Mouse (Mus musculus): ENCODE data around the gene Numb. TPM values are rescaled to one million over a fixed set of nuclear protein-coding genes. Genes with fewer than 3 reads are reported as not detected.
A peak's percentile ranks its signal among the peaks of the same experiment; 100 is the strongest.

The Numb gene
- total RNA-seq, 1 experiment, result 17.2 TPM

GRCm38 (mm10) chr12:83760201-83760600, 161.5 kb downstream of the Numb start:
- H3K4me3 ChIP-seq (ENCODE audit: insufficient read depth in 1 of 2, low read depth in 1 of 2, low read length in 2 of 2, poor library complexity in 1 of 2, severe bottlenecking in 1 of 2), result no peak overlapping the region
- TF ChIP-seq HCFC1 (IDR thresholded peaks at IDR 0.05; ENCODE audit: borderline replicate concordance, insufficient read depth, low read length) (no peak), CHD2 (IDR thresholded peaks at IDR 0.05; ENCODE audit: low read depth, low read length) (no peak), MAFK (IDR thresholded peaks at IDR 0.05; ENCODE audit: insufficient read depth, low read depth, low read length) (no peak), ZC3H11A (IDR thresholded peaks at IDR 0.05; ENCODE audit: borderline replicate concordance, low read depth, low read length) (no peak), ZNF384 (IDR thresholded peaks at IDR 0.05; ENCODE audit: low read depth, low read length) (no peak)
- H3K4me1 ChIP-seq (ENCODE audit: control insufficient read depth in 2 of 2, insufficient read depth in 2 of 2, low read length in 2 of 2, poor library complexity in 1 of 2), result peaks cover 0 to 5% of the 10 kb centered on the region in 2 experiments; a peak in 3 of 4 replicates
- in situ Hi-C loops (cut with MboI; ENCODE audit: low sequenced_read_pairs in 2 of 2, unreplicated experiment in 2 of 2), result no loop called here
- H3K9me3 ChIP-seq (ENCODE audit: control insufficient read depth, insufficient read depth, low read depth, low read length), result no peaks in the 10 kb centered on the region
- no peak overlapping the region for H3K9ac ChIP-seq (ENCODE audit: insufficient read depth, low read depth, low read length, poor library complexity, severe bottlenecking)
- H3K36me3 ChIP-seq (ENCODE audit: control insufficient read depth, insufficient read depth, low read length, poor library complexity, severe bottlenecking), result no peaks in the 10 kb centered on the region
- no peak for DNase-seq (ENCODE audit: low read depth, low spot score)
- no peak overlapping the region for H3K27ac ChIP-seq (ENCODE audit: insufficient read depth, low read depth, low read length, poor library complexity, severe bottlenecking)

GRCm38 (mm10) chr12:83758735-83759134, 163.0 kb downstream of the Numb start:
- peaks cover 0 to 5% of the 10 kb centered on the region in 2 experiments; a peak in 3 of 4 replicates for H3K4me1 ChIP-seq (ENCODE audit: control insufficient read depth in 2 of 2, insufficient read depth in 2 of 2, low read length in 2 of 2, poor library complexity in 1 of 2)
- no peak overlapping the region; the same call in 1 of the 2 replicates for H3K9ac ChIP-seq (ENCODE audit: insufficient read depth, low read depth, low read length, poor library complexity, severe bottlenecking)
- H3K27ac ChIP-seq (ENCODE audit: insufficient read depth, low read depth, low read length, poor library complexity, severe bottlenecking), result no peak overlapping the region
- no peaks in the 10 kb centered on the region for H3K36me3 ChIP-seq (ENCODE audit: control insufficient read depth, insufficient read depth, low read length, poor library complexity, severe bottlenecking)
- in situ Hi-C loops (cut with MboI; ENCODE audit: low sequenced_read_pairs in 2 of 2, unreplicated experiment in 2 of 2), result no loop called here
- H3K4me3 ChIP-seq (ENCODE audit: insufficient read depth in 1 of 2, low read depth in 1 of 2, low read length in 2 of 2, poor library complexity in 1 of 2, severe bottlenecking in 1 of 2), result no peak overlapping the region; a peak in 1 of 4 replicates
- TF ChIP-seq MAFK (IDR thresholded peaks at IDR 0.05; ENCODE audit: insufficient read depth, low read depth, low read length), result no peak
- no peak for TF ChIP-seq ZNF384 (IDR thresholded peaks at IDR 0.05; ENCODE audit: low read depth, low read length)
- no peak for TF ChIP-seq HCFC1 (IDR thresholded peaks at IDR 0.05; ENCODE audit: borderline replicate concordance, insufficient read depth, low read length)
- no peak for TF ChIP-seq ZC3H11A (IDR thresholded peaks at IDR 0.05; ENCODE audit: borderline replicate concordance, low read depth, low read length)
- no peak for TF ChIP-seq CHD2 (IDR thresholded peaks at IDR 0.05; ENCODE audit: low read depth, low read length)
- peak; percentile 37 for DNase-seq (ENCODE audit: low read depth, low spot score)
- no peaks in the 10 kb centered on the region for H3K9me3 ChIP-seq (ENCODE audit: control insufficient read depth, insufficient read depth, low read depth, low read length)

GRCm38 (mm10) chr12:83752495-83752894, 169.2 kb downstream of the Numb start:
- Histone ChIP-seq H3K9ac (ENCODE audit: insufficient read depth, low read depth, low read length, poor library complexity, severe bottlenecking) (no peak overlapping the region), H3K9me3 (ENCODE audit: control insufficient read depth, insufficient read depth, low read depth, low read length) (no peaks in the 10 kb centered on the region), H3K4me3 (ENCODE audit: insufficient read depth in 1 of 2, low read depth in 1 of 2, low read length in 2 of 2, poor library complexity in 1 of 2, severe bottlenecking in 1 of 2) (no peak overlapping the region), H3K27ac (ENCODE audit: insufficient read depth, low read depth, low read length, poor library complexity, severe bottlenecking) (no peak overlapping the region), H3K4me1 (ENCODE audit: control insufficient read depth in 2 of 2, insufficient read depth in 2 of 2, low read length in 2 of 2, poor library complexity in 1 of 2) (peaks cover 0 to 5% of the 10 kb centered on the region in 2 experiments; a peak in 1 of 4 replicates), H3K36me3 (ENCODE audit: control insufficient read depth, insufficient read depth, low read length, poor library complexity, severe bottlenecking) (no peaks in the 10 kb centered on the region)
- in situ Hi-C loops (cut with MboI; ENCODE audit: low sequenced_read_pairs in 2 of 2, unreplicated experiment in 2 of 2), result no loop called here
- TF ChIP-seq HCFC1 (IDR thresholded peaks at IDR 0.05; ENCODE audit: borderline replicate concordance, insufficient read depth, low read length) (no peak), ZC3H11A (IDR thresholded peaks at IDR 0.05; ENCODE audit: borderline replicate concordance, low read depth, low read length) (no peak)
- no peak for DNase-seq (ENCODE audit: low read depth, low spot score)

GRCm38 (mm10) chr12:83749186-83749585, 172.5 kb downstream of the Numb start:
- no peak overlapping the region for H3K27ac ChIP-seq (ENCODE audit: insufficient read depth, low read depth, low read length, poor library complexity, severe bottlenecking)
- in situ Hi-C loops (cut with MboI; ENCODE audit: low sequenced_read_pairs in 2 of 2, unreplicated experiment in 2 of 2), result no loop called here

More at GRCm38 (mm10) chr12:83749186-83749585, 172.5 kb downstream of the Numb start:
- Histone ChIP-seq H3K9ac (ENCODE audit: insufficient read depth, low read depth, low read length, poor library complexity, severe bottlenecking) (no peak overlapping the region), H3K4me3 (ENCODE audit: insufficient read depth in 1 of 2, low read depth in 1 of 2, low read length in 2 of 2, poor library complexity in 1 of 2, severe bottlenecking in 1 of 2) (no peak overlapping the region), H3K4me1 (ENCODE audit: control insufficient read depth in 2 of 2, insufficient read depth in 2 of 2, low read length in 2 of 2, poor library complexity in 1 of 2) (peaks cover 0 to 5% of the 10 kb centered on the region in 2 experiments; a peak in 1 of 4 replicates), H3K9me3 (ENCODE audit: control insufficient read depth, insufficient read depth, low read depth, low read length) (no peaks in the 10 kb centered on the region), H3K36me3 (ENCODE audit: control insufficient read depth, insufficient read depth, low read length, poor library complexity, severe bottlenecking) (no peaks in the 10 kb centered on the region)
- DNase-seq (ENCODE audit: low read depth, low spot score), result no peak
- TF ChIP-seq ZNF384 (IDR thresholded peaks at IDR 0.05; ENCODE audit: low read depth, low read length) (no peak), ZC3H11A (IDR thresholded peaks at IDR 0.05; ENCODE audit: borderline replicate concordance, low read depth, low read length) (no peak), MAFK (IDR thresholded peaks at IDR 0.05; ENCODE audit: insufficient read depth, low read depth, low read length) (no peak), CHD2 (IDR thresholded peaks at IDR 0.05; ENCODE audit: low read depth, low read length) (no peak), HCFC1 (IDR thresholded peaks at IDR 0.05; ENCODE audit: borderline replicate concordance, insufficient read depth, low read length) (no peak)

Other genes starting within 250 kb of the Numb start
- 74.2 and 101 TPM in 2 replicates for gene Psen1, start 233.8 kb downstream of the Numb start, total RNA-seq (2012; rRNA removed)
- 0.62 and 1.9 TPM in 2 replicates for gene Papln, start 158.3 kb downstream of the Numb start, total RNA-seq (2012; rRNA removed)
- 22.6 and 24.9 TPM in 2 replicates for gene Riox1, start 28.7 kb upstream of the Numb start, total RNA-seq (2012; rRNA removed)
- gene Heatr4, start 62.9 kb upstream of the Numb start, total RNA-seq (2012; rRNA removed), result not detected in 2 replicates
- gene Acot2, start 65.9 kb upstream of the Numb start, total RNA-seq (2012; rRNA removed), result 3.7 and 4.1 TPM in 2 replicates
- 10.2 and 19.3 TPM in 2 replicates for gene Acot1, start 87.6 kb upstream of the Numb start, total RNA-seq (2012; rRNA removed)
- 0.04 and 0.05 TPM in 2 replicates for gene Acot4, start 116.4 kb upstream of the Numb start, total RNA-seq (2012; rRNA removed)
- gene Gm49366, start 117.0 kb upstream of the Numb start, total RNA-seq (2012; rRNA removed), result not detected in 2 replicates
- 0.27 and 0.32 TPM in 2 replicates for gene Acot3, start 130.2 kb upstream of the Numb start, total RNA-seq (2012; rRNA removed)
- gene Acot5, start 147.4 kb upstream of the Numb start, total RNA-seq (2012; rRNA removed), result not detected in 2 replicates
- gene Acot6, start 178.7 kb upstream of the Numb start, total RNA-seq (2012; rRNA removed), result 0.36 and 0.58 TPM in 2 replicates
- gene Dnal1, start 192.4 kb upstream of the Numb start, total RNA-seq (2012; rRNA removed), result 3.0 and 3.5 TPM in 2 replicates
- gene Pnma1, start 226.6 kb upstream of the Numb start, total RNA-seq (2012; rRNA removed), result 0.80 and 1.5 TPM in 2 replicates